Mouse (Mus musculus): ENCODE measurements at regions not wholly inside any gene's neighbourhood (a gene's known extent, or its start where the extent isn't known, plus 50 kb on each side); places are given as distances from the start of the nearest gene placed in this dataset.

DNA sequence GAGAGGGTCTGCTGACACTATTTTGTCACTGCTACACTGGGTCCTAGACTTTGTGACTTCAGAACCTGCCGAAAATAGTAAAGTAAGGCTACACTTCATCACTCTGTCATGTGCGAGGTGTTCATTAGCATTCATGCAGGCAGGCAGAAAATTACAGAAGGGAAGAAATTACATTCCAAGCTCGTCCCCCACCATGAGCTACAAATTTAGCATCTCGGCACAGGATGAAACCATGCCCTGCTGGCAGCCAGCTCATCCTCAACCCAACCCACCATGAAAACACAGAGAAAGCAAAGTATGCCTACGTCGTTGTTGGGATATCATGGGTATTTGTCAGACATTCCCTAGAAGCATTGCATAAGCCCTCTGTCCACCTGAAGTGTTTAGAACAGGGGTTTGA lies 103.9 kb downstream of the Kctd12 start:
- Histone ChIP-seq H3K4me1 (replicated peaks) (0 out of 2 replicates have a peak, but pooled peaks cover 11% of the 10 kb centered on the region), H3K9ac (no peak overlapping the region), H3K4me3 (no peak overlapping the region), H3K27ac (replicated peaks) (no peak overlapping the region), H3K9me3 (no peaks in the 10 kb centered on the region), H3K4me2 (no peak overlapping the region), H3K36me3 (no peaks in the 10 kb centered on the region), H3K27me3 (no peaks in the 10 kb centered on the region)
- WGBS, result 80% methylated on average over 6 of the region's 6 CpGs
- ATAC-seq (ENCODE audit: low read depth), result no peak

DNA sequence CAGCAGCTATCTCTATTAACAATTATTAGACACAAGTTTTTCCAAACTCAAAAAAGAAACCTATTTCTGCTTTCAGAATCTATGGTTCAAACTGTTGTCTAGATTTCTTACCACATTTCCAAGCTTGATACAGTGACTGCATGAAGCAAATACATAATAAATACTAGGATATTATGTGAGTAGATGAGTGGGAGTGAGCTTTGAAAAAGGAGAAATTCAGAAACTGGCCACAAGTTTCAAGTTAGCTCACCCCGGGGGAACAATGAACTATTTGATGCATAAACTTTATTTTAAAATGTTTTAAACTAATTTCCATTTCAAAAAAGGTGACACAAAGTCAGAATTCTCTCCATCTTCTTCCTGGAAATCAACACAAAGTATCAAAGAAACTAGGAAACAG lies 114.3 kb downstream of the Kctd12 start:
- no peak for ATAC-seq (ENCODE audit: low read depth)
- no peaks in the 10 kb centered on the region for H3K36me3 ChIP-seq
- WGBS, result 88% methylated on average over 1 of the region's 1 CpGs

DNA sequence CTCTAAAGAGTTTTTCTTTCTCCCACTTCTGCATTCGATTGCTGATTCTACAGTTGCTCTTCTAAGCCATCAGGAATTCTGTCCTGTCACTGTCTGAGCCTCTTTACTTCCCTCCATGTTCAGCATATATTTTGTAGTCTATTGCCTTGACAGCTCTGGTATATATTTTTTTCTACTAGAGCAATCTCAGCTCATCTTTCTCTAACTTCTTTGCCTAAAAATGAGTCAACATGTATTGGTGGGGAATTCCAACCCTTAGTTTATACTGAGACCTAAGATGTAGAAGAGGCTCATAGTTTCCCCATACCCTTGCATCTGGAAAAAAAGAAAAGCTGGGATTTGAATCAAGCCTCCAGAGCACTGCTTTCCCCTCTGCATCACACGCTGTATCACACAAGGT lies 114.7 kb downstream of the Kctd12 start:
- H3K9me3 ChIP-seq, result no peaks in the 10 kb centered on the region
- WGBS, result 92% methylated on average over 2 of the region's 2 CpGs
- H3K9ac ChIP-seq, result no peak overlapping the region
- no peaks in the 10 kb centered on the region for H3K27me3 ChIP-seq
- no peak overlapping the region for H3K4me2 ChIP-seq
- no peaks in the 10 kb centered on the region for H3K36me3 ChIP-seq
- H3K27ac ChIP-seq (replicated peaks), result no peak overlapping the region
- no peak for ATAC-seq (ENCODE audit: low read depth)
- no peak overlapping the region for H3K4me3 ChIP-seq
- no peaks in the 10 kb centered on the region for H3K4me1 ChIP-seq (replicated peaks)

More for the DNA sequence above, 114.3 kb downstream of the Kctd12 start:
- Histone ChIP-seq H3K4me3 (no peak overlapping the region), H3K9ac (no peak overlapping the region), H3K27me3 (no peaks in the 10 kb centered on the region), H3K4me2 (no peak overlapping the region), H3K27ac (replicated peaks) (no peak overlapping the region), H3K4me1 (replicated peaks) (no peaks in the 10 kb centered on the region), H3K9me3 (no peaks in the 10 kb centered on the region)

DNA sequence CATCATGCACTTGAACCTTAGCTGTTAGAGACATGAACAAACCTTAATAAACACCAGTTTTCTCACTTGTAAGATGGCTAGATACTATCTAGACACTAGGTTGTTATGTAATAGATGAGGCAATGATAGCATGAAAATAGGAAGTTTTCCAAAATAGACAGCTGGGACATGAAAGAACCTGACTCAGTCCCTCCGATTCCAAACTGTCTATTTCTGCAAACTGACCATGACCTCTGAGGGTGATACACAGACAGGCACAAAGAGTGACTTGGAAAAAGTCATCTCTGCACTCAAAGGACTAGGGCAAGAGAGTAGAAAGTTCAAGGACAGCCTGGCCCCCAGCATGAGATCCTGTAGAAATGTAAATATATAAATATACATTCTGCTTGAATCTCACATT lies 115.9 kb downstream of the Kctd12 start:
- no peak for ATAC-seq (ENCODE audit: low read depth)
- Histone ChIP-seq H3K4me3 (no peak overlapping the region), H3K27me3 (no peaks in the 10 kb centered on the region), H3K36me3 (no peaks in the 10 kb centered on the region), H3K27ac (replicated peaks) (no peak overlapping the region), H3K9ac (no peak overlapping the region), H3K4me1 (replicated peaks) (no peaks in the 10 kb centered on the region), H3K4me2 (no peak overlapping the region), H3K9me3 (no peaks in the 10 kb centered on the region)
- 77% methylated on average over 1 of the region's 1 CpGs for WGBS

DNA sequence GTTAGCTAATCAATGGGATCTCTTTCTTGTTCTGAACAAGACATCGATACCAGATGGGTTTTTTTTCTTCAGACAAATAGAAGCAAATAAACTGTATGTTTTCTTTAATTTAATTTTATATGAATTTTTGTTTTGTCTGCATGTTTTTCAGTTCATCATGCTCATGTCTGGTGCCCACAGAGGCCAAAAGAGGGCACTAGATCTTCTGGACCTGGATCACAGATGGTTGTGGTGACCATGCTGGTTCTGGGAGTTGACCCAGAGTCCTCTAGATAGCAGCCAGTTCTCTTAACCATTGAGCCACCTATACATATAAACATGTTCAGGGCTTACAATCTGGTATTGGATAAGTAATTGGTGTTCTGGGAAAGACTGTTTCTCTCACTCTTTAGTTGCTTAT lies 120.7 kb downstream of the Kctd12 start:
- no peaks in the 10 kb centered on the region for H3K36me3 ChIP-seq
- no peaks in the 10 kb centered on the region for H3K9me3 ChIP-seq
- H3K9ac ChIP-seq, result no peak overlapping the region
- H3K4me3 ChIP-seq, result no peak overlapping the region
- ATAC-seq (ENCODE audit: low read depth), result no peak
- no peak overlapping the region for H3K4me2 ChIP-seq
- H3K27ac ChIP-seq (replicated peaks), result no peak overlapping the region
- H3K27me3 ChIP-seq, result no peaks in the 10 kb centered on the region
- 92% methylated on average over 1 of the region's 1 CpGs for WGBS
- no peaks in the 10 kb centered on the region for H3K4me1 ChIP-seq (replicated peaks)

DNA sequence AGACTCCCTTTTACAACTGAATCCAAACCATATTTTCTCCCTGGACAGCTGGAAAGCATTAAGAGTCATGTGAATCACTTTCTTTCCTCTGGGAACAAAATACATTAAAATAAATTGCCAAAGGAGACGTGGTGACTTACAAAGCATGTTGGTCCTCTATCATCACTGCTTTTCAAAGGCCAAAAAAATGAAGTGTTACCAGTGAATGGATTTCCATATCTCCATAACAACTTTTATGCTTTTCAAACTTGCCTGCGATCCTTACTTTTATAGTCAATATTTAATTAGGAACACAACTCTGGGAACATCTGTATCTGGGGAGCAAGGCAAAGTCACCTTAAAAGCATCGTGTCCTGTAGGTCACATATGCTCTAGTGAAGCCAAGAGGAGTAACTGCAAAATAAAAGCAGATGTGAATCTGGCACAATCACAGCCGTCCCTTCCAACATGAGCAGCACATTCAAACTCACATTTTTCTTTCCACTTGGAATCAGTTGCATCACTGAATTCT lies 123.0 kb downstream of the Kctd12 start:
- no peak overlapping the region for H3K9ac ChIP-seq
- H3K27me3 ChIP-seq, result no peaks in the 10 kb centered on the region
- H3K4me1 ChIP-seq (replicated peaks), result peaks cover 9% of the 10 kb centered on the region
- 69% methylated on average over 4 of the region's 4 CpGs for WGBS
- H3K4me2 ChIP-seq, result no peak overlapping the region
- no peak for ATAC-seq (ENCODE audit: low read depth)
- H3K4me3 ChIP-seq, result no peak overlapping the region
- no peak overlapping the region for H3K27ac ChIP-seq (replicated peaks)
- no peaks in the 10 kb centered on the region for H3K36me3 ChIP-seq
- H3K9me3 ChIP-seq, result no peaks in the 10 kb centered on the region

DNA sequence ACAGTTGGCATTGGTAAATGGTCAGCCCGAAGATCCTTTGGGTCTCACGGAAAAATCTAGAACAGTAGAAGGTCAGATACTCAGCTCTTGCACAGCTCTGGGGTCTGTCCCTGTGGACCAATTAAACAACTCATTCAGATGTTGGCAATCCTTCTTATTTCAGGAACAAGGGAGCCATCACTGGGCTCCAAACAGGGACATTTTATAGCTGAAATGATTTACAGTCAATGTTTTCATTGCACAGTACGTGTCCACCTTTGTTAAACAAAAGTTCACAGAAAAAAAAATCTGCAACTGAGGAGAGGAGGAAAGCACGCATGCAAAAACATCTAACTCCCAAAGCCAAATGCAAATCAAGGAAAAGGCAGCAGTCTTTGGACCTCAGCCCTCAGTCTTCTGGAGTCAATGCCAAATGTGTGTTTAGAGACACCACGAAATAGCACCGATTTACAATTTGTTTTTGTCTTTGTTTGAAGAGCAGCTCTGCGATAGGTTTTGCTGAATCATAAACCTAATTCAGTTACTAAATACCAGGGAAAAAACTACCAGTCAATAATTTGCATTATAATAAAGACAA lies 127.1 kb downstream of the Kctd12 start:
- no peak overlapping the region for H3K4me2 ChIP-seq
- ATAC-seq (ENCODE audit: low read depth), result peak; percentile 76
- H3K9ac ChIP-seq, result no peak overlapping the region
- H3K27ac ChIP-seq (replicated peaks), result no peak overlapping the region
- no peaks in the 10 kb centered on the region for H3K27me3 ChIP-seq
- 35% methylated on average over 7 of the region's 7 CpGs for WGBS
- no peak overlapping the region for H3K4me3 ChIP-seq
- H3K36me3 ChIP-seq, result no peaks in the 10 kb centered on the region
- H3K9me3 ChIP-seq, result no peaks in the 10 kb centered on the region; the same call in 1 of the 2 replicates
- H3K4me1 ChIP-seq (replicated peaks), result peaks cover 15% of the 10 kb centered on the region

DNA sequence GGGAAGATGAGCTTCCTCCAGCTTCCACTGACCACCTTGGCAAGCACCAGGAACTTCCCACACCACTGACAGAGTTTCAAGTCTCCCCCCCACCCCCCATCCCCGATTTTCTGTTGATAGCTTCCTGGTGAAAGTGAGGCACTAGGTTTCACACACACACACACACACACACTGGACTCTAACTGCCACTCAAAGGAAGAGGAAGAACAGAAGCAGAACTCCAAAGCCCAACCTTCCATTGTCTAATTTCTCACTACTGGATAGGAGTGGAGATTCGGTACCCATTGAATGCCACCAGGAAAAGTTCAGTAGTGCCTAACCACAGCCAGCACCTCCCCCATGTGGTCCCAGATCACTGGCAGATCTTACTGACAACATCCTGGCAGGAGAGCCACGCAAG lies 138.7 kb downstream of the Kctd12 start:
- WGBS, result 83% methylated on average over 3 of the region's 3 CpGs
- no peaks in the 10 kb centered on the region for H3K36me3 ChIP-seq
- no peaks in the 10 kb centered on the region for H3K9me3 ChIP-seq
- ATAC-seq (ENCODE audit: low read depth), result no peak
- H3K27ac ChIP-seq (replicated peaks), result no peak overlapping the region
- H3K4me3 ChIP-seq, result no peak overlapping the region
- no peaks in the 10 kb centered on the region for H3K27me3 ChIP-seq
- H3K4me2 ChIP-seq, result no peak overlapping the region
- H3K9ac ChIP-seq, result no peak overlapping the region
- no peaks in the 10 kb centered on the region for H3K4me1 ChIP-seq (replicated peaks)

DNA sequence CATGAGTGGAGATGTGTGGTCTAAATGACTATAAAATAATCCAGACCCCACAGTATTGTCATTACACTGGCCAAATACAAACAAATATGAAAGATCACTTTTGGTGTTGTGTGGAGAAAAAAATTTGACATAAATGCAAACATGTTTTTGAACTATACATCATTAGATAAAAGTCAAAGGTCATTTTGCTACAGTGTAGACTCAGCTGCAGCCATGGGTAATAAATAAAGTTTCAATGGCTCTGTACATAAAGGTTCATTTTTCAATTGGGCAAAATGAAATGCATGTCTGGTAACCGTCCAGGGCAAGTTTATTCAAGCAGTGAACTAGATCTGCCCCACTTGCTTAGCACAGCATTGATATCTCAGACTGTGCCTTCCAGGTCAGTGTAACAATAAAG lies 144.8 kb downstream of the Kctd12 start:
- 64% methylated on average over 1 of the region's 1 CpGs for WGBS
- Histone ChIP-seq H3K27ac (replicated peaks) (no peak overlapping the region), H3K36me3 (no peaks in the 10 kb centered on the region)

DNA sequence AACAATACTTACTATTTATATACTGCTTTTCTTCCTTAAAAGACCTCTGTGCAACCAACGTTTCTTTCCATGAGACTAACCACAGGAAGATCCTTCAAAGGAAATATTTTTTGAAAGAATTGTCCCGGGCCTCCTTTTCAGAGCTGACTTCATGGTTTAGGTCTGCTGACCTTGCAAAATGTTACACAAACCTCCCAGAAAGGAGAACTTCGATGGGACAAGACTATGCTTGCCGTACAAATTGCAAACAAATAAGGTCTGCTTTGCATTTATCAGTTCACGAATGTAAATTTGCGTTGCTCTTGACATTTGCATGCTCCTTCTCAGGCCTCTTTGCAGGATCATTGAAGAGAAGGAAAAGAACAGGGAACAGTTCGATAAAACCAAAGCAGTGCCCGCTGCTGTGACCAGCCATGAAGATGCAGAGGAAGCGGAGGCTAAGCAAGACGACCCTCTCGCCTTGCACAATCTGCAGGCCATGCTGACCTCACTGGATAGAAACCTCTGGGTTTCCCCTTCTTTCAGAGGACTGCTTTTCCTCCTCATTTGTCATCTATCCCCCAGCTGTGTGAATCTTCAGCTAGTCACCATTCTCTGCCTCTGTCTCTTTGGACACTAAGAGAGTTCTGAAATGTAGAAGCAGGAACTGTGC lies 147.2 kb downstream of the Kctd12 start:
- H3K9me3 ChIP-seq, result no peaks in the 10 kb centered on the region
- ATAC-seq (ENCODE audit: low read depth), result no peak
- H3K4me2 ChIP-seq, result no peak overlapping the region
- H3K4me3 ChIP-seq, result no peak overlapping the region
- 78% methylated on average over 11 of the region's 11 CpGs for WGBS
- no peaks in the 10 kb centered on the region for H3K4me1 ChIP-seq (replicated peaks)
- no peak overlapping the region for H3K9ac ChIP-seq
- H3K36me3 ChIP-seq, result no peaks in the 10 kb centered on the region
- H3K27ac ChIP-seq (replicated peaks), result no peak overlapping the region
- no peaks in the 10 kb centered on the region for H3K27me3 ChIP-seq

More for the DNA sequence above, 144.8 kb downstream of the Kctd12 start:
- Histone ChIP-seq H3K4me2 (no peak overlapping the region), H3K9ac (no peak overlapping the region), H3K4me1 (replicated peaks) (no peaks in the 10 kb centered on the region), H3K9me3 (no peaks in the 10 kb centered on the region), H3K4me3 (no peak overlapping the region), H3K27me3 (no peaks in the 10 kb centered on the region)
- no peak for ATAC-seq (ENCODE audit: low read depth)

DNA sequence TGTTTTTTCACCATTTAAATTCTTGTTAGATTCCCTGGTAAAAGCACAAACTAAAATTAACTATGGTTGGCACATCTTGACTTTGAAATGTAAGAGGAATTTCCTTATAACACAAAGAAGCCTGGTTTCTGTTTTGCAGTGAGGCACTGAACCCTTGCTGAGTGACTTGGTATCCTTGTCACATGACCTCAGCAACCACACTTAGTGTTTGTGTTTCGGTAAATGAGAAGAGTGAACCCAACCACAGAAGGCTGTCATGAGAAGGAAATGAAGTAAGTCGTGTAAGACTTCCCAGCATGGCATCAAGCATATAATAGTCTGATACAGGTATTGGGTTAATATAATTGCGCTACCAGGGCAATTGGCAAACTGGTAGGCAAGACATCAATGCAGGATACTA lies 154.0 kb downstream of the Kctd12 start:
- Histone ChIP-seq H3K36me3 (no peaks in the 10 kb centered on the region), H3K27me3 (no peaks in the 10 kb centered on the region), H3K9ac (no peak overlapping the region), H3K4me3 (no peak overlapping the region), H3K4me2 (no peak overlapping the region), H3K9me3 (no peaks in the 10 kb centered on the region), H3K27ac (replicated peaks) (no peak overlapping the region), H3K4me1 (replicated peaks) (no peaks in the 10 kb centered on the region)
- no peak for ATAC-seq (ENCODE audit: low read depth)
- WGBS, result 85% methylated on average over 3 of the region's 3 CpGs

DNA sequence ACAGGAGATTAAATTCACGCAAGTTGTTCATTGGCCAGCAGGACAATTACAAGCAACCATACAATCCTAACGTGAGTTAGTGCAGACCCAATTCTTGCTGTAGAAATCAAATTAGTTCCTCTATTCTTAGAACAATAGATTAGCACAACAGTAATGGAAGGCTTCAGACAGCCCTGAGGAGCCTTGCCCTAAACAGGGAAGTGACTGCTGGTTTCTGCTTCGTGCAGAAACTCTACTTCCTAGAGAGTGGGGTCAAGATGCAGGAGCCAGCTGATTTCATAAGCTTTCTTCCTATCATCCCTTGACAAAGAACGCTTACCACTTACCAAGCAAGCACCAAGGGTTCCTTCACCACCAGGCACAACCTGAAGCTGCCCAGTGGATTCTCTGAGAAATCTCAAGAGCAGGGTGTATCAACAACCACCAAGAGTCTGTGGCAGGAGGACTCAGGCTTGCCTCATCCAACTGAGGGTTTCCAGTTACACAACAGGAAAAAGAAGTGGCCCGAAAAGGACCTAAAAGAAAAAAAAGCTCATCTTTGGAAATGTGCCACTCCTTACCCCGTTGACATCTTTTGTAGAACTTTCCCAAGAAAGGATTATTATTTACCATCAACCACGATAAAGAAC lies 154.6 kb downstream of the Kctd12 start:
- H3K27ac ChIP-seq (replicated peaks), result no peak overlapping the region
- 75% methylated on average over 7 of the region's 7 CpGs for WGBS
- no peak for ATAC-seq (ENCODE audit: low read depth)
- H3K4me1 ChIP-seq (replicated peaks), result no peaks in the 10 kb centered on the region
- H3K36me3 ChIP-seq, result no peaks in the 10 kb centered on the region
- no peaks in the 10 kb centered on the region for H3K27me3 ChIP-seq
- no peak overlapping the region for H3K4me3 ChIP-seq
- H3K4me2 ChIP-seq, result no peak overlapping the region
- H3K9ac ChIP-seq, result no peak overlapping the region
- no peaks in the 10 kb centered on the region for H3K9me3 ChIP-seq

Measured in neural tube, embryonic 13.5 days (tissue).